Mouse (Mus musculus) CH12.LX (cell line): ENCODE results near the gene Bbs10. TPM values are rescaled to one million over a fixed set of nuclear protein-coding genes. Genes with fewer than 3 reads are reported as not detected.

Experiments
- DNase-seq: peaks from one replicate; pipeline ENCODE4 v3.0.0-alpha.2; 2013; ENCODE audit errors: extremely low read depth
- H3K27ac ChIP-seq: 2 replicates; pipeline ENCODE4 v1.5.1; 2012; ENCODE audit warnings: low read depth, mild to moderate bottlenecking, control low read depth, moderate library complexity; ENCODE audit not compliant: insufficient read depth
- H3K27me3 ChIP-seq: replicated peaks from 2 replicates; pipeline ENCODE3; 2012; ENCODE audit warnings: inconsistent platforms
- H3K36me3 ChIP-seq, 2 experiments: replicated peaks in 1 of 2; 2 replicates each; pipeline versions ENCODE3 to v1.6.1; 2012; ENCODE audit warnings: inconsistent platforms in 1 of 2, low read length in 1 of 2, mild to moderate bottlenecking in 1 of 2, mixed read lengths in 1 of 2, moderate library complexity in 1 of 2; ENCODE audit not compliant: control insufficient read depth in 1 of 2, insufficient read depth in 1 of 2
- H3K4me1 ChIP-seq, 2 experiments: 2 replicates each; pipeline ENCODE4 v1.6.1; 2012; ENCODE audit warnings: inconsistent platforms in 1 of 2, moderate library complexity in 1 of 2; ENCODE audit not compliant: insufficient read depth in 2 of 2, control insufficient read depth in 1 of 2
- H3K4me2 ChIP-seq: 2 replicates; pipeline ENCODE4 v1.6.1; 2012; ENCODE audit warnings: low read depth, mild to moderate bottlenecking, control low read depth; ENCODE audit not compliant: poor library complexity, insufficient read depth, severe bottlenecking
- H3K4me3 ChIP-seq, 3 experiments: fragments of 150-350 bp in 1 of 3; sonication (generic) in 1 of 3; replicated peaks in 1 of 3; 2 replicates each; pipeline versions ENCODE3 to v1.5.1; 2011 to 2012; ENCODE audit warnings: low read depth in 2 of 3, low read length in 2 of 3, mild to moderate bottlenecking in 2 of 3, moderate library complexity in 2 of 3, control low read depth in 1 of 3, improper control_type of control experiment in 1 of 3, inconsistent platforms in 1 of 3, mixed read lengths in 1 of 3; ENCODE audit not compliant: poor library complexity in 1 of 3
- H3K79me2 ChIP-seq: replicated peaks from 2 replicates; pipeline ENCODE4 v1.6.1; 2012; ENCODE audit warnings: mild to moderate bottlenecking, moderate library complexity; ENCODE audit not compliant: control insufficient read depth, poor library complexity, insufficient read depth, severe bottlenecking; ENCODE audit errors: extremely low read depth
- H3K9ac ChIP-seq: 2 replicates; pipeline ENCODE4 v1.6.1; 2012; ENCODE audit warnings: low read depth, mild to moderate bottlenecking, control low read depth, moderate library complexity; ENCODE audit not compliant: insufficient read depth
- H3K9me3 ChIP-seq: replicated peaks from 2 replicates; pipeline ENCODE3; 2012; ENCODE audit warnings: low read length, inconsistent platforms, mixed read lengths
- BHLHE40 ChIP-seq: IDR thresholded peaks from 2 replicates; pipeline ENCODE4 v1.6.1; 2011; ENCODE audit warnings: mild to moderate bottlenecking, low read depth, low read length, improper control_type of control experiment
- CHD1 ChIP-seq: IDR thresholded peaks from 2 replicates; pipeline ENCODE4 v1.6.1; 2012; ENCODE audit warnings: low read depth, low read length, improper control_type of control experiment, inconsistent platforms
- CHD2 ChIP-seq: IDR thresholded peaks from 2 replicates; pipeline ENCODE4 v1.6.1; 2011; ENCODE audit warnings: low read length, improper control_type of control experiment
- CTCF ChIP-seq, 2 experiments: IDR thresholded peaks in 1 of 2; conservative IDR thresholded peaks in 1 of 2; 2 replicates each; pipeline ENCODE4 v1.5.1; 2011 to 2012; ENCODE audit warnings: low read depth in 2 of 2, low read length in 2 of 2, improper control_type of control experiment in 1 of 2, inconsistent platforms in 1 of 2, mild to moderate bottlenecking in 1 of 2, moderate library complexity in 1 of 2
- EP300 ChIP-seq: IDR thresholded peaks from 2 replicates; pipeline ENCODE4 v1.6.1; 2011; ENCODE audit warnings: low read length, improper control_type of control experiment
- ETS1 ChIP-seq: conservative IDR thresholded peaks from 2 replicates; pipeline ENCODE4 v1.6.1; 2012; ENCODE audit warnings: low read depth, mild to moderate bottlenecking, inconsistent platforms, low read length, improper control_type of control experiment, moderate library complexity
- IRF4 ChIP-seq: IDR thresholded peaks from 2 replicates; pipeline ENCODE4 v1.6.1; 2014; ENCODE audit warnings: low read depth, mild to moderate bottlenecking, inconsistent platforms, low read length, improper control_type of control experiment
- JUN ChIP-seq: IDR thresholded peaks from 2 replicates; pipeline ENCODE4 v1.6.1; 2011; ENCODE audit warnings: low read depth, mild to moderate bottlenecking, low read length, improper control_type of control experiment, moderate library complexity; ENCODE audit not compliant: insufficient read depth
- JUND ChIP-seq: conservative IDR thresholded peaks from 2 replicates; pipeline ENCODE4 v1.6.1; 2011; ENCODE audit warnings: low read depth, low read length, improper control_type of control experiment
- KAT2A ChIP-seq: IDR thresholded peaks from 2 replicates; pipeline ENCODE4 v1.6.1; 2012; ENCODE audit warnings: low read length, improper control_type of control experiment, inconsistent platforms; ENCODE audit not compliant: insufficient replicate concordance
- MEF2A ChIP-seq: IDR thresholded peaks from 2 replicates; pipeline ENCODE4 v1.6.1; 2014; ENCODE audit warnings: low read depth, mild to moderate bottlenecking, inconsistent platforms, low read length, improper control_type of control experiment, borderline replicate concordance
- MXI1 ChIP-seq: IDR thresholded peaks from 2 replicates; pipeline ENCODE4 v1.6.1; 2011; ENCODE audit warnings: mild to moderate bottlenecking, low read depth, low read length, improper control_type of control experiment
- PAX5 ChIP-seq: IDR thresholded peaks from 2 replicates; pipeline ENCODE4 v1.6.1; 2012; ENCODE audit warnings: low read length, inconsistent platforms, mixed read lengths
- POLR2A ChIP-seq: IDR thresholded peaks from 2 replicates; pipeline ENCODE4 v1.6.1; 2011; ENCODE audit warnings: low read depth, mild to moderate bottlenecking, improper control_type of control experiment, low read length
- RAD21 ChIP-seq: IDR thresholded peaks from 2 replicates; pipeline ENCODE4 v1.6.1; 2011; ENCODE audit warnings: low read depth, mild to moderate bottlenecking, low read length, improper control_type of control experiment, moderate library complexity
- SMC3 ChIP-seq: IDR thresholded peaks from 2 replicates; pipeline ENCODE4 v1.6.1; 2011; ENCODE audit warnings: low read depth, low read length, improper control_type of control experiment
- TBP ChIP-seq: conservative IDR thresholded peaks from 2 replicates; pipeline ENCODE4 v1.6.1; 2011; ENCODE audit warnings: low read depth, low read length, improper control_type of control experiment
- UBTF ChIP-seq: IDR thresholded peaks from 2 replicates; pipeline ENCODE4 v1.6.1; 2012; ENCODE audit warnings: low read depth, mild to moderate bottlenecking, inconsistent platforms, low read length, improper control_type of control experiment, moderate library complexity
- USF1 ChIP-seq: IDR thresholded peaks from 2 replicates; pipeline ENCODE4 v1.6.1; 2014; ENCODE audit warnings: low read depth, mild to moderate bottlenecking, inconsistent platforms, low read length, improper control_type of control experiment
- USF2 ChIP-seq: conservative IDR thresholded peaks from 2 replicates; pipeline ENCODE4 v1.6.1; 2011; ENCODE audit warnings: low read depth, low read length, improper control_type of control experiment
- ZMIZ1 ChIP-seq: IDR thresholded peaks from 2 replicates; pipeline ENCODE4 v1.6.1; 2012; ENCODE audit warnings: low read depth, mild to moderate bottlenecking, inconsistent platforms, low read length, improper control_type of control experiment
- ZNF384 ChIP-seq: IDR thresholded peaks from 2 replicates; pipeline ENCODE4 v1.6.1; 2012; ENCODE audit warnings: low read depth, low read length, improper control_type of control experiment, inconsistent platforms
- dilution Hi-C: fragments of 300-500 bp; cut with MboI; formaldehyde crosslinking; loops from 2 replicates; pipeline ENCODE4 v1.14.3; 2020; ENCODE audit warnings: low sequenced_read_pairs; ENCODE audit not compliant: extremely low pct_unique_long_range_greater_than_20kb, extremely low pct_ligation_motif_present
- in situ Hi-C: fragments of 300-500 bp; cut with MboI; formaldehyde crosslinking; loops from 3 replicates; pipeline ENCODE4 v1.14.3; 2019; ENCODE audit warnings: low sequenced_read_pairs, low pct_ligation_motif_present, low pct_unique_long_range_greater_than_20kb, mixed read lengths
- polyA plus RNA-seq: library from polyadenylated mRNA; unstranded; fragments of >175 nt; gene quantifications from 2 replicates; pipeline ENCODE4 v1.2.1, GENCODE M21; 2012; ENCODE audit warnings: low read depth; ENCODE audit not compliant: insufficient read length
- total RNA-seq, 2 experiments: library from RNA; depleted of rRNA; stranded (reverse); fragments of 300-350 nt in 1 of 2; fragments of >200 nt in 1 of 2; gene quantifications; 2 replicates each; pipeline ENCODE4 v1.2.3; 2012 to 2014

The Bbs10 gene
- total and polyA plus RNA-seq, 3 experiments, result 2.2 to 6.0 (median 4.5) TPM

GRCm38 (mm10) chr10:111299591-111299990 is 1.1 kb downstream of the Bbs10 start:
- Histone ChIP-seq H3K27me3 (no peaks in the 10 kb centered on the region), H3K79me2 (no peaks in the 10 kb centered on the region; the same call in 1 of the 2 replicates), H3K36me3 (peaks cover 0 to 18% of the 10 kb centered on the region in 2 experiments), H3K4me3 (peak overlapping the region in 2 of 3 experiments; percentile 72 to 76), H3K4me2 (peak overlapping the region; percentile 94), H3K4me1 (peaks cover 0 to 23% of the 10 kb centered on the region in 2 experiments; a peak in 2 of 4 replicates), H3K27ac (no peak overlapping the region), H3K9me3 (no peaks in the 10 kb centered on the region), H3K9ac (peak overlapping the region; percentile 86)
- peak; percentile 46 for TF ChIP-seq SMC3
- no peak for TF ChIP-seq JUN
- peak; percentile 5 to 51; a peak in 2 of 4 replicates for TF ChIP-seq CTCF (conservative IDR thresholded peaks at IDR 0.05 in 1 of 2, IDR thresholded peaks at IDR 0.05 in 1 of 2; ENCODE audit: low read depth in 2 of 2, low read length in 2 of 2)
- peak; percentile 62 for TF ChIP-seq RAD21
- no peak for TF ChIP-seq USF2
- no peak for TF ChIP-seq POLR2A
- TF ChIP-seq ETS1, result no peak
- TF ChIP-seq CHD1, result no peak
- no peak for TF ChIP-seq KAT2A
- peak; percentile 55 for DNase-seq
- in situ Hi-C loops, result no loop called here
- dilution Hi-C loops, result no loop called here

GRCm38 (mm10) chr10:111301041-111301440 is 2.6 kb downstream of the Bbs10 start:
- no peaks in the 10 kb centered on the region for H3K9me3 ChIP-seq
- H3K27me3 ChIP-seq, result no peaks in the 10 kb centered on the region
- no peak for TF ChIP-seq BHLHE40
- no peak for TF ChIP-seq UBTF
- TF ChIP-seq EP300, result no peak
- no peak for TF ChIP-seq CTCF (conservative IDR thresholded peaks at IDR 0.05 in 1 of 2, IDR thresholded peaks at IDR 0.05 in 1 of 2; ENCODE audit: low read depth in 2 of 2, low read length in 2 of 2)
- no peak for TF ChIP-seq MXI1
- no peak for TF ChIP-seq IRF4
- no peak for TF ChIP-seq MEF2A
- no peak for TF ChIP-seq JUND
- no peak for TF ChIP-seq USF1
- TF ChIP-seq ZNF384, result no peak
- TF ChIP-seq PAX5, result no peak
- TF ChIP-seq CHD2, result no peak
- no peak for TF ChIP-seq TBP
- no peak for TF ChIP-seq ZMIZ1
- in situ Hi-C loops, result loop anchor here (5.0 to 25.0 kb wide), 3 partner anchors 186 to 636 kb away; no protein-coding TSS in a partner anchor
- dilution Hi-C loops, result no loop called here
- H3K4me2 ChIP-seq, result no peak overlapping the region
- H3K36me3 ChIP-seq, result peaks cover 0 to 18% of the 10 kb centered on the region in 2 experiments
- no peaks in the 10 kb centered on the region; the same call in 1 of the 2 replicates for H3K79me2 ChIP-seq
- peaks cover 0 to 23% of the 10 kb centered on the region in 2 experiments; a peak in 2 of 4 replicates for H3K4me1 ChIP-seq
- no peak overlapping the region for H3K9ac ChIP-seq
- no peak overlapping the region for H3K27ac ChIP-seq
- no peak for DNase-seq
- H3K4me3 ChIP-seq, result no peak overlapping the region
